In genomic region chr9:113441770-113442411, GRCm38 (mm10) we compare ENCODE assay signal across 8 mouse cellular contexts.
A peak's percentile ranks its signal among the peaks of the same experiment; 100 is the strongest.
DNase-seq lines count a peak whose midpoint lies in the region; ATAC-seq lines count a peak whose summit lies in the region.

No protein-coding gene starts in this region.

- no peaks in the 10 kb centered on the region for H3K4me1 ChIP-seq in embryonic facial prominence, embryonic 10.5 days
- no peaks in the 10 kb centered on the region for H3K4me1 ChIP-seq in limb, embryonic 11.5 days (ENCODE audit: control insufficient read depth, insufficient read depth, low read length)
- 0 out of 2 replicates have a peak, but pooled peaks cover 4% of the 10 kb centered on the region for H3K4me1 ChIP-seq in midbrain, embryonic 12.5 days

- H3K27ac ChIP-seq in embryonic facial prominence, embryonic 10.5 days (replicated peaks), result no peak overlapping the region
- H3K27ac ChIP-seq in limb, embryonic 11.5 days (replicated peaks; ENCODE audit: low read depth, low read length), result no peak overlapping the region
- no peak overlapping the region for H3K27ac ChIP-seq in midbrain, embryonic 12.5 days (replicated peaks)

- ATAC-seq in CD4-positive, CD25-positive, alpha-beta regulatory T cell, adult 4 months, result no peak
- peak; percentile 69; the same call in 1 of the 2 replicates for ATAC-seq in limb, embryonic 11.5 days (ENCODE audit: insufficient number of reproducible peaks, low FRiP score, low TSS enrichment, low read depth)
- peak; percentile 85 for ATAC-seq in midbrain, embryonic 12.5 days (ENCODE audit: low FRiP score, low read depth)

- H3K27me3 ChIP-seq in embryonic facial prominence, embryonic 10.5 days (replicated peaks; ENCODE audit: low read depth, poor library complexity, severe bottlenecking), result no peaks in the 10 kb centered on the region
- H3K27me3 ChIP-seq in limb, embryonic 11.5 days (ENCODE audit: control insufficient read depth, insufficient read depth, low read length), result no peaks in the 10 kb centered on the region
- peaks cover 5% of the 10 kb centered on the region; the same call in 1 of the 2 replicates for H3K27me3 ChIP-seq in midbrain, embryonic 12.5 days
- no peaks in the 10 kb centered on the region; the same call in 1 of the 2 replicates for H3K27me3 ChIP-seq in splenic B cell, adult 2 months (ENCODE audit: control insufficient read depth, insufficient read depth, low read length, poor library complexity, severe bottlenecking)

- peak; percentile 63 for DNase-seq in CD4-positive, CD25-positive, alpha-beta regulatory T cell, adult 2 months (ENCODE audit: low read depth, low spot score)
- peak; percentile 87 for DNase-seq in embryonic facial prominence, embryonic 10.5 days (ENCODE audit: low spot score)
- peak; percentile 21 for DNase-seq in heart, adult 8-10 months (ENCODE audit: low spot score)
- peak; percentile 26 to 65 for DNase-seq in kidney, adult 8-10 months
- peak; percentile 91 for DNase-seq in limb, embryonic 11.5 days (ENCODE audit: low spot score)
- peak; percentile 30 for DNase-seq in splenic B cell, adult 2 months (ENCODE audit: low read depth, low spot score)

- H3K4me2 ChIP-seq in limb, embryonic 11.5 days (ENCODE audit: low read depth, severe bottlenecking), result peak overlapping the region; percentile 38
- H3K4me2 ChIP-seq in midbrain, embryonic 12.5 days (replicated peaks), result peak overlapping the region; percentile 55

- no peaks in the 10 kb centered on the region for H3K36me3 ChIP-seq in embryonic facial prominence, embryonic 10.5 days (replicated peaks)
- no peaks in the 10 kb centered on the region for H3K36me3 ChIP-seq in limb, embryonic 11.5 days (ENCODE audit: control insufficient read depth, insufficient read depth, low read length)
- H3K36me3 ChIP-seq in midbrain, embryonic 12.5 days, result no peaks in the 10 kb centered on the region
- no peaks in the 10 kb centered on the region for H3K36me3 ChIP-seq in splenic B cell, adult 2 months (ENCODE audit: control insufficient read depth, insufficient read depth, low read length, poor library complexity, severe bottlenecking)

- H3K9ac ChIP-seq in limb, embryonic 11.5 days (ENCODE audit: low read length), result no peak overlapping the region
- H3K9ac ChIP-seq in midbrain, embryonic 12.5 days (replicated peaks), result no peak overlapping the region

- H3K4me3 ChIP-seq in embryonic facial prominence, embryonic 10.5 days, result peak overlapping the region; percentile 50
- H3K4me3 ChIP-seq in limb, embryonic 11.5 days (ENCODE audit: low read depth, low read length), result peak overlapping the region; percentile 23
- peak overlapping the region; percentile 34 for H3K4me3 ChIP-seq in midbrain, embryonic 12.5 days

- no peaks in the 10 kb centered on the region for H3K9me3 ChIP-seq in embryonic facial prominence, embryonic 10.5 days
- no peaks in the 10 kb centered on the region for H3K9me3 ChIP-seq in limb, embryonic 11.5 days (ENCODE audit: control insufficient read depth, low read length)
- no peaks in the 10 kb centered on the region for H3K9me3 ChIP-seq in midbrain, embryonic 12.5 days

- WGBS in embryonic facial prominence, embryonic 10.5 days, result 9% methylated on average over 21 of the region's 21 CpGs
- 9% methylated on average over 21 of the region's 21 CpGs for WGBS in limb, embryonic 11.5 days
- WGBS in midbrain, embryonic 12.5 days, result 13% methylated on average over 21 of the region's 21 CpGs

Comparison
In these comparisons a context has a peak if more than half of its experiments do, and no peak if none do; other contexts are left out.
1. DNase-seq: peak in every context shown above with its lines; median percentile 91 in limb, embryonic 11.5 days; 87 in embryonic facial prominence, embryonic 10.5 days; 63 in CD4-positive, CD25-positive, alpha-beta regulatory T cell, adult 2 months; 46 in kidney, adult 8-10 months; 30 in splenic B cell, adult 2 months; 21 in heart, adult 8-10 months.